Mouse (Mus musculus) lung, postnatal 0 days (tissue): ENCODE measurements around the gene Lhfpl3. TPM values are rescaled to one million over a fixed set of nuclear protein-coding genes. Genes with fewer than 3 reads are reported as not detected.
A peak's percentile ranks its signal among the peaks of the same experiment; 100 is the strongest.

Experiments used
- ATAC-seq: fragments of 200-750 bp; cut with Nextera tagmentation; 2 replicates; pipeline ENCODE4 v1.8.0; 2017; ENCODE audit warnings: moderate library complexity
- DNase-seq: peaks from one replicate; pipeline ENCODE4 v3.0.0-alpha.2; 2016; ENCODE audit warnings: low spot score
- H3K27ac ChIP-seq: fragments of 300-500 bp; sonication (generic); 2 replicates; pipeline ENCODE4 v1.5.1; 2014; ENCODE audit warnings: antibody characterized with exemption, mild to moderate bottlenecking, low read length, mixed read lengths
- H3K27me3 ChIP-seq: fragments of 300-500 bp; sonication (generic); replicated peaks from 2 replicates; pipeline ENCODE4 v1.6.1; 2014; ENCODE audit warnings: low read length, mixed read lengths; ENCODE audit not compliant: insufficient read depth
- H3K36me3 ChIP-seq: fragments of 300-500 bp; sonication (generic); 2 replicates; pipeline ENCODE4 v1.6.1; 2014; ENCODE audit warnings: low read length, mixed read lengths; ENCODE audit not compliant: insufficient read depth
- H3K4me1 ChIP-seq: fragments of 300-500 bp; sonication (generic); 2 replicates; pipeline ENCODE4 v1.6.1; 2014; ENCODE audit warnings: antibody characterized with exemption, low read depth, low read length, mixed read lengths; ENCODE audit not compliant: insufficient read depth
- H3K4me2 ChIP-seq: fragments of 300-500 bp; sonication (generic); replicated peaks from 2 replicates; pipeline ENCODE4 v1.6.1; 2014; ENCODE audit warnings: low read depth, mild to moderate bottlenecking, low read length, moderate library complexity, mixed read lengths
- H3K4me3 ChIP-seq: fragments of 300-500 bp; sonication (generic); 2 replicates; pipeline ENCODE4 v1.5.1; 2014; ENCODE audit warnings: low read depth, low read length
- H3K9ac ChIP-seq: fragments of 300-500 bp; sonication (generic); replicated peaks from 2 replicates; pipeline ENCODE4 v1.6.1; 2014; ENCODE audit warnings: low read depth, mild to moderate bottlenecking
- H3K9me3 ChIP-seq: fragments of 300-500 bp; sonication (generic); 2 replicates; pipeline ENCODE4 v1.6.1; 2016; ENCODE audit warnings: low read length, mixed read lengths
- CTCF ChIP-seq: IDR thresholded peaks from 2 replicates; pipeline ENCODE4 v1.5.1; 2016; ENCODE audit warnings: antibody characterized with exemption, mild to moderate bottlenecking
- EP300 ChIP-seq: IDR thresholded peaks from 2 replicates; pipeline ENCODE4 v1.6.1; 2016; ENCODE audit warnings: antibody characterized with exemption, mild to moderate bottlenecking, control low read depth
- WGBS: fragments of 180-500 bp; shearing (Covaris S2); extraction: QIAGEN DNeasy Blood & Tissue Kit; methylation state at CpG from one replicate; pipeline ENCODE4 v1.1.7; 2014; 5-methylcytosine and 5-hydroxymethylcytosine counted together
- polyA plus RNA-seq: library from polyadenylated mRNA; unstranded; fragments of >200 nt; fragmentation: Nextera tagmentation; extraction: Ambion mirVana; gene quantifications from 2 replicates; pipeline ENCODE4 v1.2.1, GENCODE M21; 2015

The Lhfpl3 gene
- polyA plus RNA-seq, 1 experiment from 2014 or later: 0.04 TPM

DNA sequence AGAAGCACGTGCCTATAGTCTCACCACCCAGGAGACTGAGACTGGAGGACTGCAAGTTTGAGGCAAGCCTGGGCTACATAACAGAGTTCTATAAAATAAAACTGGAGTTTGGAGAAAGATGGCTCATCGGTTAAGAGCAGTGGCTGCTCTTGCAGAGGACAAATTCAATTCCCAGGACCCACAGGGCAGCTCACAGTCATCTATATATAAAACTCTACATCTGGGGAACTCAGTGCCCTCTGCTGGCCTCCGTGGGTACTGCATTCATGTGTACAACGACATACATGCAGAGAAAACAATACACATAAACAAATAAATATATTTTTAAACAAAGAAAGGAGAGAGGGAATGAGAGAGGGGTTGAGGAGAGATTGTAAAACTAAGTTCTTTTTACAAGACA is 501.1 kb downstream of the Lhfpl3 start:
- H3K4me3 ChIP-seq: no peak overlapping the region
- WGBS: 44% methylated on average over 4 of the region's 4 CpGs
- H3K27ac ChIP-seq: no peak overlapping the region
- no peak overlapping the region for H3K4me2 ChIP-seq
- no peak for ATAC-seq
- TF ChIP-seq EP300: no peak
- peak; percentile 70 for TF ChIP-seq CTCF
- no peaks in the 10 kb centered on the region for H3K27me3 ChIP-seq
- no peaks in the 10 kb centered on the region for H3K9me3 ChIP-seq
- no peaks in the 10 kb centered on the region for H3K36me3 ChIP-seq
- DNase-seq: peak; percentile 17
- H3K4me1 ChIP-seq: peaks cover 7% of the 10 kb centered on the region; the same call in 1 of the 2 replicates
- H3K9ac ChIP-seq: no peak overlapping the region

DNA sequence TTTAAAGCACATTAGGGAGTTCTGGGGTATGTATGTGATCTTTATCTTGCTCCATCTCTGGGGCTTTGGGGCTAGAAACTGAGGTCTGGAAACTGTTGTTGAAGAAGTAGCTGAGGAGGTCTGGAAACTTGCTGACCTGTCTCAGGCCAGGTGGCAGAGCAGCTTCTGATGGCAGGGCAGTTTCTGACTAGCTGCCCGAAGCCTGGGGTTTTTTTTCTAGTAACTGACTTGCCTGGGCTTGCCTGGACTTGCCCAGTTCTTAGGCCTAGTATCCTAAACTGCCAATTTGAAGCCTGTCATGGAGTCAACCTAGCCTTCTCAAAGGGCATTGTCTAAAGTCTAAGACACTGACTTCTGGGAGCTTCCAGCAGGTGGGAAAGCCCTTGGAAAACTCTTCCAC is 501.9 kb downstream of the Lhfpl3 start:
- no peak for DNase-seq
- Histone ChIP-seq H3K4me1 (peaks cover 7% of the 10 kb centered on the region; the same call in 1 of the 2 replicates), H3K4me3 (no peak overlapping the region), H3K9ac (no peak overlapping the region), H3K4me2 (no peak overlapping the region), H3K27me3 (no peaks in the 10 kb centered on the region), H3K27ac (no peak overlapping the region), H3K36me3 (no peaks in the 10 kb centered on the region), H3K9me3 (no peaks in the 10 kb centered on the region)
- 67% methylated on average over 1 of the region's 1 CpGs for WGBS
- ATAC-seq: no peak
- no peak for TF ChIP-seq EP300
- TF ChIP-seq CTCF: no peak

DNA sequence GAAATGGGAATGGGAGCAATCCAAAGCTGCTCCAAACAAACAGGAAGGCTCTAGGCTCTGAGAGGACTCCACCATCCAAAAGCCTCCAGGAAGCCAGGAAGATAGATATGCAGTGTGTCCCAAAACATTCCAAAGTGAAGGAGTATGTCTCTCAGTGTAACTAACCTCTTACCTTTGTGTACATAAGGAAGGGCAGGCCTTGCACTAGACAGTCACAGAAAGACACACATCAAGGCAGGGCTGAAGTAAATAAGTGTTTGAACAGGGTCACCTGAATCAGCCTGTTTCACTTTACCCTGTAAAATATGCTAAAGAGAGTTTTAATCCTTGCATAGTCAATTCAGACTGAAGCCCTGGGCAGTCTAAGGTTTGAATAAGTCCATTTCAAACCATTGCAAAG is 502.4 kb downstream of the Lhfpl3 start:
- Histone ChIP-seq H3K4me3 (no peak overlapping the region), H3K36me3 (no peaks in the 10 kb centered on the region), H3K27me3 (no peaks in the 10 kb centered on the region), H3K27ac (no peak overlapping the region), H3K4me1 (peaks cover 7% of the 10 kb centered on the region; the same call in 1 of the 2 replicates), H3K4me2 (no peak overlapping the region), H3K9ac (no peak overlapping the region), H3K9me3 (no peaks in the 10 kb centered on the region)
- DNase-seq (no peak), ATAC-seq (no peak)
- TF ChIP-seq CTCF: no peak
- TF ChIP-seq EP300: no peak

DNA sequence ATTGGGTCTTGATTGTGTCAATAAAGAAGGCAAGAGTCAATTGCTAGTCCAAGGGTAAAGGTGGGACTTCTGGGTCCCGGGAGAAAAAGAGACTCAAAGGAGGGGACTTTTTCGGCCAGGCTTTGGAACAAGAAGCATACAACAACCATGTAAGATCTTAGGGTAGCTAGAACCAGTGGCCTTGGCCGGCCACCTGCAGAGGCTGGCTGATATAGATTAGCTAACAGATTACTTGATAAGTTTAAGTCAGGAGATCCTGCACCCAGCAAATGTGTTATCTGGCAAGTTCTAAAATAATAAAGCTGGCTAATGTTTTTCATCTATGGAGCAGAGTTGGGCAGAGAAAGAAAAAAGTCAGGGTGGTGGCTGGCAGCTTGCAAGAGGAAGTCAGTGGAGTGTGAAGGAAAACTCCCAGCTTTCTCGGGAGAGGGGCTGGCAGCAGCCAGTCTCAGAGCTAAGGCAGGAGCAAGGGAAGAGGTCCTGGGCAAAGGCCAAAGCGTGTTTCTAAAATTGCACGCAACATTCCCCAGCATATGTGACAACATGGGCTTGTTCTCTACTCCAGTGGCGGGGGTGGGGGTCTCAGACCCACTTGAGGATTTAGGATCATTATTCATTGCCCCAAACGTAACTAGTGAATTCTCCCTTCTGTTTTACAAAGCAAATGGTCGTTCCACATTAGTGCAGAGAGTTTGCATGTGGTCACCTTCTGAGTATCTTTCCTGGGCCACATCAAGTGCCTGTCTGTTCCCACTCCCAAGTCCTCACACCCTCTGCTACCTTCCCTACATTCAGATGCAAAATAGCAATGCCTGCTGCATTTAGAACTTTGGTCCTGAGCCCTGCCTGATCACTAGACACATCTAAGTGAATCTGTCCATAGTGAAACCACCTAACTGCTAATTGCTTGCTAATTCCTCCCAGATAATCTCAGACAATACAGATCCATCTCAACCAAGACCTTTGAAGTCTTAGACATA is 504.3 kb downstream of the Lhfpl3 start:
- Histone ChIP-seq H3K4me2 (no peak overlapping the region), H3K4me1 (peaks cover 7% of the 10 kb centered on the region; the same call in 1 of the 2 replicates), H3K27me3 (no peaks in the 10 kb centered on the region), H3K36me3 (no peaks in the 10 kb centered on the region), H3K4me3 (no peak overlapping the region), H3K27ac (no peak overlapping the region), H3K9ac (no peak overlapping the region), H3K9me3 (no peaks in the 10 kb centered on the region)
- ATAC-seq: no peak
- WGBS: 21% methylated on average over 9 of the region's 9 CpGs
- DNase-seq: peak; percentile 29
- TF ChIP-seq CTCF (no peak), EP300 (no peak)

DNA sequence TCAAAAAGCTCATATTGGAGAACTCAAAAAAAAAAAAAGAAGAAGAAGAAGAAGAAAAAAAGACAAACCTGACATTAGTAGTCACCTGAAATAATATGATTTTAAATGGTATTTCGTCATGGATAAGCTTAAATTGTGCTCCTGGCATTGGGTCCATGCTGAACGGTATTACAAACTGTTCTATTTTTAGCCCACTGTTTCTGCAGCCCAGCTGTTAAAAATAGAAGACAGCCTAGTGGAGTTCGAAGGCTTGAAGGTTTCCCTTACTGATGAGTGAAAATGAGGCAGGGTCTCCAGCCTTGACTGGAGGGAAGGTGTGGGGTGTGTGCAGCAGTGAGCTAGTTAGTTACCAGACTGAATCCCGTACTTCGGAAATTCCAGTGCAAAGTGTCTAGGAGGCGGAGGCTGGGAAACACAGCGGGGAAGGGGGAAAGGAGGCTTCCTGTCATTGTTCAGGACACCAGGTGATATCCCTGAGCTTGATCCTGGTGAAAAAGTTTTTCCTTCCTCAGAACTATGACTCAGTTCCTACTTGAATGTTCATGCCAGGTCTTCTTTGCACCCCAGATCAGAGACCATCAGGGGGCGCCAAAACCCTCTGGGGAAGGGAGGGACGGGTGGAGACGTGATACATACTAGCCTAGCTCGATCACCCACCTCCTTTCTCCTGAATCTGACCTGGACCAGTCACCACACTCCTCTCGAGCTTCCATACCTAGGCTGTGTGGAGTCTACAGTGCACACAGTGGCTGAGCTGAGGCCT is 505.8 kb downstream of the Lhfpl3 start:
- Histone ChIP-seq H3K27me3 (no peaks in the 10 kb centered on the region), H3K27ac (no peak overlapping the region), H3K9ac (no peak overlapping the region), H3K4me3 (no peak overlapping the region), H3K36me3 (no peaks in the 10 kb centered on the region), H3K4me1 (peaks cover 7% of the 10 kb centered on the region; the same call in 1 of the 2 replicates), H3K9me3 (no peaks in the 10 kb centered on the region), H3K4me2 (peak overlapping the region; percentile 35)
- peak; percentile 84 for DNase-seq
- peak; percentile 77 for ATAC-seq
- WGBS: 9% methylated on average over 12 of the region's 12 CpGs
- TF ChIP-seq EP300: peak; percentile 54; the same call in 1 of the 2 replicates
- peak; percentile 78 for TF ChIP-seq CTCF

DNA sequence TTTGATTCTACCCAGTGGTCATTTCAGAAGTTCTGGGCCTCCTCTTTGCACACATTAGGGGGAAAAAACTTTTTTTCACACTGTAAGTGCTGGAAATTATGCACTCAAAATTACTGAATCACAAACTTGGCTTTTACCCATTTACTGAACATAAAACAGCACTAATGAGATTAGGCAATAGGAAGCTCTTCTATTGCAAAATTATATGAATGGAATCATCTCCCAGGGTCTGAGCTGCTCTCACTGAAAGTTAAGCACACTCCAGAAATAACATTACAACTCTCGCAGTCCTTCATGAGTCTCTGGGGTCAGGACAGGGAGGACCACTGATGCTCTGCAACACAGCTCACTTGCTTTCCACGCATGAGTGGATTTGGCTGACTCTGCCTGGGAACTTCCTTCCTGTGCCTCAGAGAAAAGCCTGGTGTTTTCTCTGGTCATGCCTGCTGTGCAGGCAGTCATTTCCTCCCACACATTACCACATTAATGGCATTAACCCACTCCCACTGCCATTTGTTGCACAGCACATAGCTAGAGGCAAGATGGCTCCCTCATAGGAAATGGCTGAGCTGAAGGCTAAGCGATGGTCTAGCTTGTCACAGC is 510.1 kb downstream of the Lhfpl3 start:
- H3K36me3 ChIP-seq: no peaks in the 10 kb centered on the region
- H3K9me3 ChIP-seq: no peaks in the 10 kb centered on the region
- no peaks in the 10 kb centered on the region for H3K27me3 ChIP-seq
- ATAC-seq (peak; percentile 30; the same call in 1 of the 2 replicates), DNase-seq (peak; percentile 68)
- no peak overlapping the region for H3K4me2 ChIP-seq
- H3K4me1 ChIP-seq: no peaks in the 10 kb centered on the region
- no peak overlapping the region for H3K4me3 ChIP-seq
- WGBS: 53% methylated on average over 3 of the region's 3 CpGs
- H3K9ac ChIP-seq: no peak overlapping the region
- TF ChIP-seq CTCF (no peak), EP300 (no peak)
- no peak overlapping the region for H3K27ac ChIP-seq
